Mouse (Mus musculus): ENCODE data around the gene 4933402J07Rik. TPM values are rescaled to one million over a fixed set of nuclear protein-coding genes. Genes with fewer than 3 reads are reported as not detected.

The 4933402J07Rik gene
- total and polyA plus RNA-seq, 3 experiments = not detected

GRCm38 (mm10) chr8:87629656-87630055, 66.0 kb downstream of the 4933402J07Rik start:
- H3K4me3 ChIP-seq (replicated peaks in 1 of 3; ENCODE audit: low read depth in 2 of 3, low read length in 2 of 3, poor library complexity in 1 of 3) = no peak overlapping the region
- TF ChIP-seq SMC3 (IDR thresholded peaks at IDR 0.05; ENCODE audit: low read depth, low read length) (no peak), MXI1 (IDR thresholded peaks at IDR 0.05; ENCODE audit: low read depth, low read length) (no peak), MEF2A (IDR thresholded peaks at IDR 0.05; ENCODE audit: borderline replicate concordance, low read depth, low read length) (no peak)
- in situ Hi-C loops (cut with MboI; ENCODE audit: low pct_ligation_motif_present, low pct_unique_long_range_greater_than_20kb, low sequenced_read_pairs) (no loop called here), dilution Hi-C loops (cut with MboI; ENCODE audit: extremely low pct_ligation_motif_present, extremely low pct_unique_long_range_greater_than_20kb, low sequenced_read_pairs) (no loop called here)
- peaks cover 7 to 32% of the 10 kb centered on the region in 2 experiments for H3K4me1 ChIP-seq (ENCODE audit: control insufficient read depth in 1 of 2, insufficient read depth in 2 of 2)
- H3K27me3 ChIP-seq (replicated peaks) = no peaks in the 10 kb centered on the region
- no peak for DNase-seq (ENCODE audit: extremely low read depth)
- no peak overlapping the region for H3K4me2 ChIP-seq (ENCODE audit: insufficient read depth, low read depth, poor library complexity, severe bottlenecking)
- no peak overlapping the region for H3K27ac ChIP-seq (ENCODE audit: insufficient read depth, low read depth)
- no peak overlapping the region for H3K9ac ChIP-seq (ENCODE audit: insufficient read depth, low read depth)
- no peaks in the 10 kb centered on the region for H3K36me3 ChIP-seq (replicated peaks in 1 of 2; ENCODE audit: control insufficient read depth in 1 of 2, insufficient read depth in 1 of 2, low read length in 1 of 2)
- peaks cover 2% of the 10 kb centered on the region for H3K9me3 ChIP-seq (replicated peaks; ENCODE audit: low read length)
- no peaks in the 10 kb centered on the region for H3K79me2 ChIP-seq (replicated peaks; ENCODE audit: control insufficient read depth, extremely low read depth, insufficient read depth, poor library complexity, severe bottlenecking)

DNA sequence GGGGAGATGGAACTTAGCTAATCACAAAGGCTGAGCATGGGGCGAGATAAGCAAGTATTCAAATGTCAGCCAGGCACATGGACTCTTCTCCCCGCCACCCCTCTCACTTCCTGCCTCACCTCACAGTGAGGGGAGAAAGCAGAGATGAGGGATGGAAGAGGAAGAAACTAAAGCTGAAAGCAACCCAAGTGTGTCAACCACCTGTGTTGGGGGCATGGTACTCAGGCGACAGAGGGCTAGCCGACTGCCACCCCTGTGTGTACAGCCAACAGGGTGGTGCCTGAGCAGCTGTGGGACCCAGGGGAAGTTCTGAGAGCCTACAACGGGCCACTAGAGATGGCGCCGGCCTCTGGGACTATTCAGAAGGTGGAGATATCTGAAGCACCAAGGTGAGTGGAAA, 68.1 kb downstream of the 4933402J07Rik start:
- H3K9ac ChIP-seq (ENCODE audit: insufficient read depth, low read depth) = no peak overlapping the region
- no peaks in the 10 kb centered on the region for H3K9me3 ChIP-seq (replicated peaks; ENCODE audit: low read length)
- in situ Hi-C loops (cut with MboI; ENCODE audit: low pct_ligation_motif_present, low pct_unique_long_range_greater_than_20kb, low sequenced_read_pairs) = no loop called here
- no peak overlapping the region for H3K4me3 ChIP-seq (replicated peaks in 1 of 3; ENCODE audit: low read depth in 2 of 3, low read length in 2 of 3, poor library complexity in 1 of 3)
- H3K36me3 ChIP-seq (replicated peaks in 1 of 2; ENCODE audit: control insufficient read depth in 1 of 2, insufficient read depth in 1 of 2, low read length in 1 of 2) = no peaks in the 10 kb centered on the region
- H3K27me3 ChIP-seq (replicated peaks) = no peaks in the 10 kb centered on the region
- TF ChIP-seq POLR2A (IDR thresholded peaks at IDR 0.05; ENCODE audit: low read depth, low read length) (no peak), MAX (IDR thresholded peaks at IDR 0.05; ENCODE audit: low read length) (peak; percentile 43; the same call in 1 of the 2 replicates)
- dilution Hi-C loops (cut with MboI; ENCODE audit: extremely low pct_ligation_motif_present, extremely low pct_unique_long_range_greater_than_20kb, low sequenced_read_pairs) = no loop called here
- H3K4me2 ChIP-seq (ENCODE audit: insufficient read depth, low read depth, poor library complexity, severe bottlenecking) = no peak overlapping the region
- no peak overlapping the region for H3K27ac ChIP-seq (ENCODE audit: insufficient read depth, low read depth)
- DNase-seq (ENCODE audit: extremely low read depth) = peak; percentile 41
- peaks cover 7 to 32% of the 10 kb centered on the region in 2 experiments for H3K4me1 ChIP-seq (ENCODE audit: control insufficient read depth in 1 of 2, insufficient read depth in 2 of 2)
- H3K79me2 ChIP-seq (replicated peaks; ENCODE audit: control insufficient read depth, extremely low read depth, insufficient read depth, poor library complexity, severe bottlenecking) = no peaks in the 10 kb centered on the region

GRCm38 (mm10) chr8:87636226-87636742, 72.6 kb downstream of the 4933402J07Rik start:
- Histone ChIP-seq H3K9ac (ENCODE audit: insufficient read depth, low read depth) (no peak overlapping the region), H3K4me2 (ENCODE audit: insufficient read depth, low read depth, poor library complexity, severe bottlenecking) (no peak overlapping the region), H3K27ac (ENCODE audit: insufficient read depth, low read depth) (no peak overlapping the region), H3K9me3 (replicated peaks; ENCODE audit: low read length) (no peaks in the 10 kb centered on the region), H3K36me3 (replicated peaks in 1 of 2; ENCODE audit: control insufficient read depth in 1 of 2, insufficient read depth in 1 of 2, low read length in 1 of 2) (no peaks in the 10 kb centered on the region), H3K4me1 (ENCODE audit: control insufficient read depth in 1 of 2, insufficient read depth in 2 of 2) (peaks cover 4 to 24% of the 10 kb centered on the region in 2 experiments), H3K79me2 (replicated peaks; ENCODE audit: control insufficient read depth, extremely low read depth, insufficient read depth, poor library complexity, severe bottlenecking) (no peaks in the 10 kb centered on the region), H3K4me3 (replicated peaks in 1 of 3; ENCODE audit: low read depth in 2 of 3, low read length in 2 of 3, poor library complexity in 1 of 3) (no peak overlapping the region), H3K27me3 (replicated peaks) (no peaks in the 10 kb centered on the region)
- dilution Hi-C loops (cut with MboI; ENCODE audit: extremely low pct_ligation_motif_present, extremely low pct_unique_long_range_greater_than_20kb, low sequenced_read_pairs) = no loop called here
- in situ Hi-C loops (cut with MboI; ENCODE audit: low pct_ligation_motif_present, low pct_unique_long_range_greater_than_20kb, low sequenced_read_pairs) = no loop called here
- TF ChIP-seq EP300 (IDR thresholded peaks at IDR 0.05; ENCODE audit: low read length) (no peak), ZC3H11A (IDR thresholded peaks at IDR 0.05; ENCODE audit: low read depth, low read length) (no peak), MYC (IDR thresholded peaks at IDR 0.05; ENCODE audit: low read depth, low read length) (no peak), CTCF (conservative IDR thresholded peaks at IDR 0.05 in 1 of 2, IDR thresholded peaks at IDR 0.05 in 1 of 2; ENCODE audit: low read depth in 2 of 2, low read length in 2 of 2) (no peak), CHD2 (IDR thresholded peaks at IDR 0.05; ENCODE audit: low read length) (no peak), E2F4 (IDR thresholded peaks at IDR 0.05; ENCODE audit: insufficient replicate concordance, low read depth, low read length) (no peak), USF2 (conservative IDR thresholded peaks at IDR 0.05; ENCODE audit: low read depth, low read length) (no peak), POLR2AphosphoS2 (IDR thresholded peaks at IDR 0.05; ENCODE audit: low read depth, low read length) (no peak)
- no peak for DNase-seq (ENCODE audit: extremely low read depth)

Other genes starting within 250 kb of the 4933402J07Rik start
- not detected in 2 replicates for gene Cbln1, start 91.2 kb upstream of the 4933402J07Rik start, total RNA-seq (2012; rRNA removed)
- gene Cbln1, start 91.2 kb upstream of the 4933402J07Rik start, total RNA-seq (2014; rRNA removed) = not detected in 2 replicates
- not detected in 2 replicates for gene Cbln1, start 91.2 kb upstream of the 4933402J07Rik start, polyA plus RNA-seq (2012; ENCODE audit: insufficient read length, low read depth)